Mouse (Mus musculus): Measurements from ENCODE around the gene Trim59. TPM values are rescaled to one million over a fixed set of nuclear protein-coding genes. Genes with fewer than 3 reads are reported as not detected.
"Not testable (repeated sequence)": the region's sequence is repeated elsewhere in the genome, so short reads cannot be mapped to it uniquely, and the experiment has no call there.

The Trim59 gene
- polyA plus RNA-seq, 1 experiment from 2014 or later, result 124 TPM

DNA sequence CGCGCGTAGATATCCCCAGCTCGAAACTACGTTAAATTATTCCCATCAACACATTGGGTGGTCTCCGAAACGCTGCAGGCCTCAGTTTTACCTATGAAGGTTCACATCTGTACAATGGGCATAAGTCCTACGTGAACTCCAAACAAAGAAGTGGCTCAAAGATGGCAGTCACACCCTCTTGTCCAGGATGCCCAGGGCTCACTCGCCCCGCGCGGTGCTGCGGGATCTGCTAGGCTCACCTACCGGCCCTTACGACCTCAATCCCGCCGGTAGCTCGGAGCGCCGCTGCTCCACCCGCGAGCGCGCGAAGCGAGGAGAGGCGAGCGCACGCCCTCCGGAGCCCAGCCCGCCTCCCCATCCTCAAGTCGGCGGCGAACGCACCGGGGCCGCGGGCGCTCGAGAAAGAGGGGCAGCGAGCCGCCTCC lies 376 bp downstream of the Trim59 start:
- peak; percentile 54 for ATAC-seq (ENCODE audit: insufficient number of reproducible peaks, insufficient read depth, low FRiP score, low TSS enrichment, low read depth)
- Histone ChIP-seq H3K9ac (peak overlapping the region; percentile 90), H3K36me3 (peaks cover 10% of the 10 kb centered on the region), H3K27ac (peak overlapping the region; percentile 92), H3K4me2 (peak overlapping the region; percentile 76), H3K9me3 (no peaks in the 10 kb centered on the region), H3K27me3 (no peaks in the 10 kb centered on the region), H3K4me3 (peak overlapping the region; percentile 86), H3K4me1 (peaks cover 20% of the 10 kb centered on the region)
- under 1% methylated on average over 39 of the region's 42 CpGs for WGBS

DNA sequence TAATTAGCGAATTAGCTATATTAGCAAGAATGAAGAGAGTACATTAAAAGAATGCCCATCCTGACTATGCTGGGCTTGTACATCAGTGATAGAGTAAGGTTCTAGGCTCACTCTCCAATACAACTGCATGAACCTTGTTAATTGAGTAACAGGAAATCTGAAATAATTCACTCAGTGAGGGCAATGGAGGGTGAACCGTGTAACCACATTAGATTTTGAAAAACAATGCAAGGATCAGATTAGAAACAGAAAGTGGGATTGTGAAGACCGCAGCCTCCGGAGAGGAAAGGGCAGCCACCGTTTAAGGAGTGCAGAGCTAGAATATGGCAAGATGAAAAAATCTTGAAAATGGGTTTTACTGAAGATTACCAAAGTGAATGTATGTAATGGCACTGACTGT lies 3.3 kb downstream of the Trim59 start:
- no peaks in the 10 kb centered on the region for H3K27me3 ChIP-seq
- H3K4me2 ChIP-seq, result peak overlapping the region; percentile 47
- peak overlapping the region; percentile 25 for H3K4me3 ChIP-seq
- H3K9ac ChIP-seq, result no peak overlapping the region
- peaks cover 14% of the 10 kb centered on the region for H3K36me3 ChIP-seq
- ATAC-seq (ENCODE audit: insufficient number of reproducible peaks, insufficient read depth, low FRiP score, low TSS enrichment, low read depth), result no peak
- 44% methylated on average over 5 of the region's 5 CpGs for WGBS
- H3K9me3 ChIP-seq, result no peaks in the 10 kb centered on the region
- H3K27ac ChIP-seq, result no peak overlapping the region
- peaks cover 20% of the 10 kb centered on the region for H3K4me1 ChIP-seq

DNA sequence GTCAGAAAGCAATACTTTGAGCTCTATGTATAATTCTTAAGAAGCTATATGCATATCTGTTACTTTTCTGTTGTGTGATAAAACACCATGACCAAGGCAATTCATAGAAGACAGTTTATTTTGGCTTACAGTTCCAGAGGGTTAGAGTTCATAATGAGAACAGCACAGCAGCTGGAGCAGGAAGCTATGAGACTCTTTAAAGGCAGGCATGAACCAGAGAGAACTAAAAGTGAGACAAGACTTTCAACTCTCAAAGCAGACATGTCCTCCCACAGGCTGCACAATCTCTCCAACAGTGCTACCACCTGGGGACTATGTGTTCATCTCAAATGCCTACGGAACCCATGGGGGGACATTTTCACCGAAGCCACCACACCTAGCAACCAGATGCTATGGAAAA lies 4.5 kb downstream of the Trim59 start:
- 96% methylated on average over 2 of the region's 2 CpGs for WGBS
- peak overlapping the region; percentile 47 for H3K4me2 ChIP-seq

DNA sequence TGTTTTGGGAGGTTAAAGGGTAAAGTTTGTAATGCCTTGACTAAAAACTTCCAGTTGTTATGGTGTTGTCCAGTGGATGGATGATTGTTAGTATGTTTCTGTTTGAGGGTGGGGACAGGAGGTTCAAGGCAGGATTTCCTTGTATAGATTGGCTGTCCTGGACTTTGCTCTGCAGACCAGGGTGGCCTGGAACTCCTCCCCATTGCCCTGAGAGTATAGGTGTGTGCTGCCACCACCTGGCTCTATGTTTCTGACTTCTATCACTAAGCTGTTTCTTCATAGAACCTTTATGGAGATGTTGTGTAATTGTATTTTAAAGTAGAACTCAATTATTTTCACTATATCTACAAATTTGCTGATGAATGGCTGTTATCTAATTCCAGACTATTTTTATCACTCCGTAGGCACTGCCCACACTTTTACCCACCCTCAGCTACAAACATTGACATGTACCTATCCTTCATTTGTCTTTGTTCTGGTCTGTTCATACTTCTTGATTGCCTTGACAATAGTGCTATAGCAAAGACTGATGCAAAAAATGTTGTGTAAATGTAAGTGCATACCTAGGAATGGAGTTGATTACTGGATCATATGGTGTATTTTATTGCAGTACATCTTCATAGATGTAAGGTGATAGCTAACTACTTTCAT lies 18.3 kb downstream of the Trim59 start:
- Histone ChIP-seq H3K36me3 (peaks cover 70% of the 10 kb centered on the region), H3K9me3 (no peaks in the 10 kb centered on the region), H3K4me2 (no peak overlapping the region), H3K4me1 (no peaks in the 10 kb centered on the region), H3K27me3 (no peaks in the 10 kb centered on the region), H3K9ac (no peak overlapping the region), H3K4me3 (no peak overlapping the region), H3K27ac (no peak overlapping the region)
- 96% methylated on average over 1 of the region's 1 CpGs for WGBS
- ATAC-seq (ENCODE audit: insufficient number of reproducible peaks, insufficient read depth, low FRiP score, low TSS enrichment, low read depth), result no peak

More for the DNA sequence above, 4.5 kb downstream of the Trim59 start:
- Histone ChIP-seq H3K27me3 (no peaks in the 10 kb centered on the region), H3K9ac (no peak overlapping the region), H3K4me1 (peaks cover 11% of the 10 kb centered on the region), H3K36me3 (peaks cover 18% of the 10 kb centered on the region), H3K27ac (no peak overlapping the region), H3K4me3 (peak overlapping the region; percentile 12), H3K9me3 (no peaks in the 10 kb centered on the region)
- no peak for ATAC-seq (ENCODE audit: insufficient number of reproducible peaks, insufficient read depth, low FRiP score, low TSS enrichment, low read depth)

DNA sequence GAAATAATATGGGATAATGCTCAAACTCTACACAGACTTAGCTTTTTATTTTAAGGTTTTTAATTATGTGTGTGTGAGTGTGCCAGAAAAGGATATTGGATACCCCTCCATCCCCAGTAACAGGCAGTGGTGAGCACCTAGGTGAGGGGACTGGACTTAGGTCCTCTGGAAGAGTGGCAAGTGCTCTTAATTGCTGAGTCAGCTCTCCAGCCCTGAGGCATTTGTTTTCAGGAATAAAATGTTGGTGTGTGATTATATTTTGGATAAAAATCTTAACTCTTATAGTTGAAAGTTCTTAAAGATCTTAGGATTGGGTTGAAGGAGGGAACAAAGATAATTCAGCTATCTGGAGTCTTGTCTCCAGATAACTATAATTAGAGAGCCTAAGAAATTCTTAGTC lies 23.8 kb downstream of the Trim59 start:
- H3K4me2 ChIP-seq, result no peak overlapping the region
- no peak overlapping the region for H3K9ac ChIP-seq
- no peak overlapping the region for H3K27ac ChIP-seq
- ATAC-seq (ENCODE audit: insufficient number of reproducible peaks, insufficient read depth, low FRiP score, low TSS enrichment, low read depth), result no peak
- no peaks in the 10 kb centered on the region for H3K9me3 ChIP-seq
- no peak overlapping the region for H3K4me3 ChIP-seq
- no peaks in the 10 kb centered on the region for H3K4me1 ChIP-seq
- peaks cover 63% of the 10 kb centered on the region for H3K36me3 ChIP-seq
- no peaks in the 10 kb centered on the region for H3K27me3 ChIP-seq

DNA sequence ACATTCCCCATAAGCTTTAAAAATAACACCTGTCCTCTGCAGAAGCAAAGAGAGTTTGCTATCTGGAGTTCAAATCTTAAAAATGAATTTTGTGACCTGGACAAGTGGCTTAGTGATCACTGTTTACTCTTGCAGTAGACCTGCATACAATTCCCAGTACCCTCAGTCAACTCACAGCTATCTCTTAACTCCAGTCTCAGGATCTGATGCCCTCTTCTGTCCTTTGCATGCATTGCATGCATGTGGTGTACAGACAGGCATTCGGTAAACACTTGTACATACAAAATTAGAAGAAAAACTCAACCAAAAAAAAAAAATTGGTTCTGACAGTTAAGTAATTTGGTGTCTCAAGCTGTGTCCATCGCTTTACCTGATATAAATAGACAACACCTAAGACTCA lies 24.3 kb downstream of the Trim59 start:
- no peak overlapping the region for H3K4me2 ChIP-seq
- H3K27ac ChIP-seq, result no peak overlapping the region
- H3K4me1 ChIP-seq, result no peaks in the 10 kb centered on the region
- H3K9me3 ChIP-seq, result no peaks in the 10 kb centered on the region
- 89% methylated on average over 2 of the region's 2 CpGs for WGBS
- H3K9ac ChIP-seq, result no peak overlapping the region
- H3K4me3 ChIP-seq, result no peak overlapping the region
- H3K27me3 ChIP-seq, result no peaks in the 10 kb centered on the region
- ATAC-seq (ENCODE audit: insufficient number of reproducible peaks, insufficient read depth, low FRiP score, low TSS enrichment, low read depth), result no peak
- peaks cover 58% of the 10 kb centered on the region for H3K36me3 ChIP-seq

DNA sequence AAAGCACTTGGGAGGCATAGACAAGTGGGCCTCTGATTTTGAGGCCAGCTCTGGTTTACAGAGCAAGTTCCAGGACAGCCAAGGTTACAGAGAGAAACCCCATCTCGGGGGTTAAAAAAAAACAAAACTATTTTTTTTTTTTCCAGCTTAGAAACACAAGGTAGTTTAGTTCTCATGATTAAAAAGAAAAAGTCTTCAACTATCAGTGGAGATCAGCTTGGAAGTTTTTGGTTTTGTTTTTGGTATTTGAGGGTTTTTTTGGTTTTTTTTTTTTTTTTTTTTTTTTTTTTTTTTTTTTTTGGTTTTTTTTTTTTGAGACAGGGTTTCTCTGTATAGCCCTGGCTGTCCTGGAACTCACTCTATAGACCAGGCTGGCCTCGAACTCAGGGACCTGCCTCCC lies 25.9 kb downstream of the Trim59 start:
- 96% methylated on average over 2 of the region's 2 CpGs for WGBS

DNA sequence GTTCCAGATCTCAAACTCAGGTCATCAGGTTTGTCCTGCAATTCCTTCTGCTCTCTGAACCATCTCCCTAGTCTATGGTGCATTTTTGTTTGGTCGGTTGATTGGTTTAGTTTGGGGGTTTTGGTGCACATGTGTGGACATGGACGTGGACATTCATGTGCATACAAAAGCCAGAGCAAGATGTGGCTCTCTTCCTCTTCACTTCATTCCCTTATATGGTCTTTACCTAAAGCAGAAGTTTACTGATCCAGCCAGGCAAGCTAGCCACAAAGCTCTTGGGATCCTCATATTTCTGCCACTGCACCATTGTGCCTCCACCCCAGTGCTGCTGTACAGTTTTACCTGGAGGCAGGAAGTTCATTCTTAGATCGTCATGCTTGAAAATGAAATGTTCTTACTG lies 27.4 kb downstream of the Trim59 start:
- ATAC-seq (ENCODE audit: insufficient number of reproducible peaks, insufficient read depth, low FRiP score, low TSS enrichment, low read depth), result no peak
- H3K27me3 ChIP-seq, result no peaks in the 10 kb centered on the region
- no peaks in the 10 kb centered on the region for H3K9me3 ChIP-seq
- peaks cover 50% of the 10 kb centered on the region for H3K36me3 ChIP-seq
- WGBS, result 81% methylated on average over 3 of the region's 3 CpGs
- H3K4me2 ChIP-seq, result no peak overlapping the region
- no peak overlapping the region for H3K4me3 ChIP-seq
- H3K4me1 ChIP-seq, result no peaks in the 10 kb centered on the region
- no peak overlapping the region for H3K9ac ChIP-seq
- H3K27ac ChIP-seq, result no peak overlapping the region

More for the DNA sequence above, 25.9 kb downstream of the Trim59 start:
- H3K4me3 ChIP-seq; ATAC-seq (ENCODE audit: insufficient number of reproducible peaks, insufficient read depth, low FRiP score, low TSS enrichment, low read depth); H3K9me3 ChIP-seq; H3K27me3 ChIP-seq; H3K9ac ChIP-seq; H3K4me2 ChIP-seq; H3K27ac ChIP-seq; H3K4me1 ChIP-seq: not testable (repeated sequence)
- H3K36me3 ChIP-seq, result peaks cover 49% of the 10 kb centered on the region

DNA sequence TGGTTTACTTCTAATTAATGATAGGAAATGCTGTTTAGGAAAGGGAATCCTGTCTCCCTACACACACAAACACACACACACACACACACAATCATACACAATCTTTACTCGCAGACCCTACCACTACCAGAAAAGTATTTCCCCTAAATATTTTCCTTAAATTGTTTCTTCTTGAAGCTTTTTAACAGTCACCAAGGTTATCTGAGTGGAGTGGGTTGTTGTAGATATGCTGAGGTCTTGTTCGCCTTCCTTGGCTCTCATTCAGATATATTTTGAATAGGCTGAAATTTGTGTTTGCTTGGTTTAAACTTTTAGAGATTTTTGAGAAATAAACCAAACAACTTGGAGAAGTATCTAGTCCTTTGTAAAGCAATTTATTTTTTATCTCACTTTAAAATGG lies 35.7 kb downstream of the Trim59 start:
- Histone ChIP-seq H3K9ac (no peak overlapping the region), H3K27me3 (no peaks in the 10 kb centered on the region), H3K36me3 (0 out of 2 replicates have a peak, but pooled peaks cover 13% of the 10 kb centered on the region), H3K4me3 (no peak overlapping the region), H3K4me1 (peaks cover 9% of the 10 kb centered on the region), H3K4me2 (no peak overlapping the region), H3K27ac (no peak overlapping the region), H3K9me3 (no peaks in the 10 kb centered on the region)
- no peak for ATAC-seq (ENCODE audit: insufficient number of reproducible peaks, insufficient read depth, low FRiP score, low TSS enrichment, low read depth)
- WGBS, result 83% methylated on average over 2 of the region's 2 CpGs

DNA sequence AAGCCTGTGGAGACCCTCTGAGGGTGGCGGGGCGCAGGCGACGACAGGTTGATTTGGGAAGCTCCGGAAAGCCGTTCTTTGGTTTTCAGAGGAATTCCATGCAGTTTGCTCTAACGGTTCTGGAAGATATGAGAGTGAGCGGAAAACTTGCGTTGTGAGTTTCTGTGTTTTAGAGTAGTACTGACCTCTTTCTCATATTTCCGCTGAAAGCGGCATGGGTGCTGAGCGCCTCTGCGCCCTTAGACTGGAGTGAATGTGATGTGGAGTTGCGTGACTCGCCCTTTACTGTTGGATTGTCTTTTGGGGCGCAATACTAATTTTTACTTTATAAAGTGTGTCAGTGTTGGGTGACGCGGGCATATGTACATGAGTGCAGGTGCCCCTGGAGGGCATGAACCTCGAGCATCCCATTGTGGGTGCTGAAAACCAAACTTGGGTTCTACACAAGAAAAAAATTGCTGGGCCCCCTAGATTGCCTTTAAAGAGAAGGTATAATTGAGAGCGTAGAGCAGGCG lies 38.3 kb downstream of the Trim59 start:
- Histone ChIP-seq H3K4me2 (peak overlapping the region; percentile 84), H3K27me3 (no peaks in the 10 kb centered on the region), H3K9me3 (no peaks in the 10 kb centered on the region), H3K27ac (peak overlapping the region; percentile 95), H3K36me3 (0 out of 2 replicates have a peak, but pooled peaks cover 3% of the 10 kb centered on the region), H3K4me3 (peak overlapping the region; percentile 98), H3K4me1 (peaks cover 9% of the 10 kb centered on the region), H3K9ac (peak overlapping the region; percentile 95)
- 5% methylated on average over 21 of the region's 21 CpGs for WGBS
- ATAC-seq (ENCODE audit: insufficient number of reproducible peaks, insufficient read depth, low FRiP score, low TSS enrichment, low read depth), result no peak

DNA sequence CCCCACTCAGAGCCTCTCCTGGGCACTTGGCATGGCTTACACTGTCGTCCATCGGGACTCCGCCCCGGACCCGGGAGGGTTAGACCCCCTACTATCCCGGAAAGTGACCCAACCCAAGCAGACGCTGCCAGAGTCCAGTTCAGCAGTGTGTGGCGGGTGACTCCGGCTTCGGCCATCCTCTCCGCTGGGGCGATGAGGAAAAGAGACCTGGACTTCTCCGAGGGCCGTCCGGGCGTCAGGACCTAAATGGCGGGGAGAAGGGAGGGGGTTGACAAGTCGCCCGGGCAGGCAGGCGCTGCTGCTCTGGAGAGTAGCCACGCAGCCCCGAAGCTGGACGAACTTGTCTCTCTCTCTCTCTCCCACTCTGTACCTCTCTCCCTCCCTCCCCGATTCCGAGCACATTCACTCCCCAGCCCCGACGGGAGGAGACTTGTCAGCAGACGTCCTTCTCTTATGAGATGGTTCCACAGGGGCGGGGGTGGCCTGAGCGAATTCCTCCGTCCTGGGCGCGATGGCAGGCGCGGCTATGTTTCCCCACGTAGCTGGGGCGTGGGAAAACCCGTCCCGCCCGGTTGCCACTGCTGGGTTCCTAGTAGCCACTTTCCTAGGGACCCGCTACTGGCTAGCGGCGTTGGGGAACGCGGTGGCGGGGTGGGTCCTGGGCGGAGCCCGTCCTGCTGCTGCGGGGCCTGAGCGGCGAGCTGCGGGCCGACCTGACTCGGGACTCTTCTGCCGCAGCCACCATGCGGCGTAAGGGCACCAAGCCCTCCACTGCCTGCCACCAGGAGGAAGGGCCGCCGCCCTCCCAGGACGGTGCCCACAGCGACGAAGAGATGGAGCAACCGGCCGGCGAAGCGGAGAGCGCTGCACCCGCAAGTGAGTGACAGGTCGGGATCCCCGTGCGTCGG lies 39.0 kb downstream of the Trim59 start:
- peak; percentile 61 for ATAC-seq (ENCODE audit: insufficient number of reproducible peaks, insufficient read depth, low FRiP score, low TSS enrichment, low read depth)
- Histone ChIP-seq H3K27ac (peak overlapping the region; percentile 95), H3K4me2 (peak overlapping the region; percentile 84), H3K4me1 (peaks cover 9% of the 10 kb centered on the region), H3K9me3 (no peaks in the 10 kb centered on the region), H3K36me3 (0 out of 2 replicates have a peak, but pooled peaks cover 3% of the 10 kb centered on the region), H3K4me3 (peak overlapping the region; percentile 98), H3K27me3 (no peaks in the 10 kb centered on the region), H3K9ac (peak overlapping the region; percentile 95)
- under 1% methylated on average over 72 of the region's 72 CpGs for WGBS

All from embryonic facial prominence, embryonic 13.5 days (tissue).